Mouse (Mus musculus) stomach, postnatal 0 days (tissue): ENCODE measurements at regions not wholly inside any gene's neighbourhood (a gene's known extent, or its start where the extent isn't known, plus 50 kb on each side); places are given as distances from the start of the nearest gene placed in this dataset.

Experiments
- ATAC-seq: fragments of 200-750 bp; cut with Nextera tagmentation; 2 replicates; pipeline ENCODE4 v1.8.0; 2017; ENCODE audit not compliant: low FRiP score, low TSS enrichment
- DNase-seq: peaks from one replicate; pipeline ENCODE4 v3.0.0-alpha.2; 2016; ENCODE audit warnings: low spot score
- H3K27ac ChIP-seq: fragments of 300-500 bp; sonication (generic); replicated peaks from 2 replicates; pipeline ENCODE4 v1.5.1; 2014; ENCODE audit warnings: mild to moderate bottlenecking, control low read depth
- H3K27me3 ChIP-seq: fragments of 300-500 bp; sonication (generic); 2 replicates; pipeline ENCODE4 v1.6.1; 2014; ENCODE audit warnings: low read length; ENCODE audit not compliant: control insufficient read depth, insufficient read depth
- H3K36me3 ChIP-seq: fragments of 300-500 bp; sonication (generic); 2 replicates; pipeline ENCODE4 v1.6.1; 2014; ENCODE audit warnings: low read length, mixed read lengths; ENCODE audit not compliant: control insufficient read depth, insufficient read depth
- H3K4me1 ChIP-seq: fragments of 300-500 bp; sonication (generic); replicated peaks from 2 replicates; pipeline ENCODE4 v1.6.1; 2014; ENCODE audit warnings: antibody characterized with exemption; ENCODE audit not compliant: control insufficient read depth, insufficient read depth
- H3K4me2 ChIP-seq: fragments of 300-500 bp; sonication (generic); replicated peaks from 2 replicates; pipeline ENCODE4 v1.6.1; 2014; ENCODE audit warnings: low read depth, mild to moderate bottlenecking, control low read depth, moderate library complexity
- H3K4me3 ChIP-seq: fragments of 300-500 bp; sonication (generic); 2 replicates; pipeline ENCODE4 v1.5.1; 2014; ENCODE audit warnings: low read depth, low read length, control low read depth
- H3K9ac ChIP-seq: fragments of 300-500 bp; sonication (generic); 2 replicates; pipeline ENCODE4 v1.6.1; 2014; ENCODE audit warnings: mild to moderate bottlenecking, low read length, control low read depth, mixed read lengths
- H3K9me3 ChIP-seq: fragments of 300-500 bp; sonication (generic); 2 replicates; pipeline ENCODE4 v1.6.1; 2016; ENCODE audit warnings: low read length; ENCODE audit not compliant: control insufficient read depth
- CTCF ChIP-seq: IDR thresholded peaks from 2 replicates; pipeline ENCODE4 v1.5.1; 2016; ENCODE audit warnings: antibody characterized with exemption, low read depth, mild to moderate bottlenecking, moderate library complexity
- EP300 ChIP-seq: optimal IDR thresholded peaks from 2 replicates; pipeline ENCODE3; 2016; ENCODE audit warnings: antibody characterized with exemption
- WGBS: fragments of 180-500 bp; shearing (Covaris S2); extraction: QIAGEN DNeasy Blood & Tissue Kit; methylation state at CpG from one replicate; pipeline ENCODE4 v1.1.7; 2014; 5-methylcytosine and 5-hydroxymethylcytosine counted together

DNA sequence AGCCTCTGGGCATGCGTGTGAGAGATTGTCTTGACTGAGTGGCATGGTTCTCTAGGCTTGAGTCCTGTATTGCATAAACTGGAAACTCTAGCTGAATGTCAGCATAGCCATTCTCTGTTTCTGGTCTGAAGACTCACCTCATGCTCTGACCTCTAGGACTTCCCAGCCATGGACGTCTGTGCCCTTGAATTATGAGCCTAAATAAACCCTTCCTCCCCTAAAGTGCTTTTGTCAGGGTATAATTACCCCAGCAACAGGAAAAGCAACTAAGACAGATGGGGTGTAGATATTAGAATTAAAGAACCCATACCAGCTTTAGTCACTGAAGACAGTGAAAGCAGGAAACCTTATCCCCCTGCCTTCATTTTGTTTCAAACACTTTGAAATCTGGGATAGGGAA lies 253.3 kb downstream of the Tpbg start:
- no peak for TF ChIP-seq EP300
- TF ChIP-seq CTCF: no peak
- Histone ChIP-seq H3K4me3 (no peak overlapping the region), H3K36me3 (no peaks in the 10 kb centered on the region), H3K4me2 (no peak overlapping the region), H3K27me3 (no peaks in the 10 kb centered on the region), H3K4me1 (no peaks in the 10 kb centered on the region), H3K9me3 (no peaks in the 10 kb centered on the region), H3K27ac (no peak overlapping the region), H3K9ac (no peak overlapping the region)
- no peak for ATAC-seq
- 62% methylated on average over 2 of the region's 2 CpGs for WGBS
- no peak for DNase-seq

DNA sequence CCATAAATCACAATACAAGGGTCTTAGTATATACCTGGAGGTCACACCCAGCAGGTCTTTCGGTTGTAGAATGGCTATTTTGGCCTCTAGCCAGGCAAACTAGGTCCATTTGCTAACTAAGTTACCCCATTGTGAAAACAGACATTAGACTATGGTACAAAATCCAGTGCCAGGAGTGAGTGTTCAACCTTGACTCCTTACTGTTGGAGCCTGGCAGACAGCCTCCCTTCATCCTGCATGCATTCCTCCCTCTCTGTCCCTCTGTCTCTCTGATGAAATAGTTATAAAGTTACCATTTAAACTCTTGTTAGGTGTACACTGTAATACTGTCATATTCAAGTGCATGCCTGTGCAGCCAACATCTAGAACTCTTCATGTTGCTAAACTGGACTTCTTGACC lies 254.1 kb downstream of the Tpbg start:
- Histone ChIP-seq H3K9ac (no peak overlapping the region), H3K9me3 (no peaks in the 10 kb centered on the region), H3K27me3 (no peaks in the 10 kb centered on the region), H3K27ac (no peak overlapping the region), H3K36me3 (no peaks in the 10 kb centered on the region), H3K4me3 (no peak overlapping the region), H3K4me1 (no peaks in the 10 kb centered on the region), H3K4me2 (no peak overlapping the region)
- 67% methylated on average over 1 of the region's 1 CpGs for WGBS
- TF ChIP-seq CTCF (no peak), EP300 (no peak)
- DNase-seq: no peak
- ATAC-seq: no peak

DNA sequence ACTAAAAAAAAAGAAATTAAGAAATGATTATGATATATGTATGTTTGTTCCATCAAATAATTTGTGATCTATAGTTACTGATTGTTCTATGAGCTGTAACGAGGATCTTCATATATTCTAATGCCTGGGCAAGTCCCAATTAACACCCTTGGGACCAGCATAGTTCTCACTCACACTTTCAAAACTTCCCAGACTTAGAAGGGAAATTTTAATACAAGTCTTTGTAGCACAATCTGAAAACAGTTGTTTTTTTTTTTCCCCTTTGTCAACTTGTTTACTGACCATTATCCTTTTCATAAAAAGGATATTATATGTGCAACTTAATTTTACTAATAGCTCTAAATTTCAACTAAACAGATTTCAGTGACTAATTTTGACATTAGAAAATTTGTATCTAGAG lies 257.1 kb downstream of the Tpbg start:
- 94% methylated on average over 1 of the region's 1 CpGs for WGBS
- H3K4me3 ChIP-seq: no peak overlapping the region
- no peaks in the 10 kb centered on the region for H3K27me3 ChIP-seq
- H3K9ac ChIP-seq: no peak overlapping the region
- H3K36me3 ChIP-seq: no peaks in the 10 kb centered on the region
- H3K4me2 ChIP-seq: no peak overlapping the region
- TF ChIP-seq EP300: no peak
- TF ChIP-seq CTCF: no peak
- H3K9me3 ChIP-seq: no peaks in the 10 kb centered on the region
- H3K4me1 ChIP-seq: no peaks in the 10 kb centered on the region
- DNase-seq: no peak
- no peak for ATAC-seq
- no peak overlapping the region for H3K27ac ChIP-seq

DNA sequence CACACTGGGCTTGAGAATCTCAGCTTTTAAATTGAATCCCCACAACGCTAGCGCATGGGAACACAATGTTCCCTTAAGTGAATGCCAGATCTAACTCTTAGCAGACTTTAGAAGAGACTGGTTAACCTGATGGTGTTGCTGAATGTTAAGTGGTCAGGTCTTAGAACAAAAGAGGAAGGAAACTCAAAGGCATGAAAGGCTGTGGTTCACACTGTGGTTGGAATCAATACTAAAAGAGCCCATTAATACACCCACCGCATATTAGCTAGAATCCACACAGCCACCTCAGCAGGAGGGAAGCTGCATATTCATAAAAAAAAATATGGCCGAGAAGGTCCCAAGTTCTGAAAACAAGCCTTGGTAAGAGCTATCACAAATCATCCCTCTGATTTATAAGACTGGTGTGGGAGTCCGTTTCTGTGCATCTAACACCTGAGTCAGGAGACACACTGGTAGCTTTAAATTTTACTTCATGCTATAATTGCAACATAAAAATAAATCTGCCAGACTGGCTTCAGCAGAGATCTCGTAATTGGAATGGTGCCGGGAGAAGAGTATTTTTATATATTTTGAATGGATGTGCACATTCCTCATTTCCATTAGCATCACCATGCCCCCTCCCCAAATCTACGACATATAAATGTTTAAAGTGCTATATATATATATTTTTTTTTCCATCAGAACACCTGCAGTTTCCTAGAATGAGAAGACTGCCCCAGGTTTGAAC lies 259.3 kb downstream of the Tpbg start:
- TF ChIP-seq CTCF (no peak), EP300 (no peak)
- H3K27me3 ChIP-seq: no peaks in the 10 kb centered on the region
- no peaks in the 10 kb centered on the region for H3K9me3 ChIP-seq
- H3K36me3 ChIP-seq: no peaks in the 10 kb centered on the region
- H3K4me3 ChIP-seq: no peak overlapping the region
- ATAC-seq: no peak
- no peak overlapping the region for H3K9ac ChIP-seq
- DNase-seq: no peak
- 85% methylated on average over 8 of the region's 8 CpGs for WGBS
- no peak overlapping the region for H3K27ac ChIP-seq
- H3K4me1 ChIP-seq: no peaks in the 10 kb centered on the region
- H3K4me2 ChIP-seq: no peak overlapping the region

DNA sequence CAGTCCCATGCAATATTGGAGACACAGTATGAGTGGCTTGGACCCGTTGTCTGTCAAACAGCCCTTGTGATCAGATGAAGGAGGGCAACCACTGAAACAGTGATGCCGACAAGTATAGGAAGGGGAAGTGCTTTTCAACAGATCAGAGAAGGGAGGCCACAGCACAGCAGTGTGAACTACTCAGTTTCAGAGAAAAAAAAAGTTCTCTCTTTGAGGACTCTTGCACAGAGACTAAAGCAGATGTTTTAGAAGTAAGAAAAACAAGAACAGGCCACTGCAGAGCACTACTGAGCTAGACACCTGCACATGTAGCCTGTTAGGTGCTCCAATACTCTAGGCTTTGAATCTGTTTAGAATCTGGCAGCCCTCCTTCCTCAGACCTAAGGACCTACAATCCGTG lies 261.4 kb downstream of the Tpbg start:
- no peak overlapping the region for H3K4me3 ChIP-seq
- no peaks in the 10 kb centered on the region for H3K27me3 ChIP-seq
- WGBS: 74% methylated on average over 3 of the region's 3 CpGs
- no peaks in the 10 kb centered on the region for H3K9me3 ChIP-seq
- H3K27ac ChIP-seq: no peak overlapping the region
- H3K4me1 ChIP-seq: no peaks in the 10 kb centered on the region
- no peak for ATAC-seq
- H3K36me3 ChIP-seq: no peaks in the 10 kb centered on the region
- no peak overlapping the region for H3K9ac ChIP-seq
- TF ChIP-seq CTCF: no peak
- TF ChIP-seq EP300: no peak
- no peak for DNase-seq
- H3K4me2 ChIP-seq: no peak overlapping the region

DNA sequence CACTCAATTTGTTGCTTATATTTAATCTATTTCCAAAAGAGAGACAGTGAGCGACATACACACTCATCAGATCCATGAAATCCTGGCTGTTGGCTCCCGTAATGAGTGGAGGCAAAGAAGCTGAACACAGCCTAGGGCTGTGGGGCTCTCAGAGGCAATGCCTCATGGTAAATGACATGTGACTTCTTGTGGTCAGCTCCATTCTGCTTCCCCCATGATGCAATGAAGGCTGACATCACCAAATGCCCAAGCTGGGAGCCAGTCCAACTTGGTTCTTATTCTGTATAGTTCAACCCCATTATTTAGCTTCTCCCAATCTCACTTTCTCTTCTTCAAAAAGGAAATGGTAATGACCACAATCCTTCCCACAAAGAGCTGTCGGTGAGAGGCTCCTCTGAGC lies 262.5 kb downstream of the Tpbg start:
- H3K4me3 ChIP-seq: no peak overlapping the region
- WGBS: 88% methylated on average over 3 of the region's 3 CpGs
- no peak for DNase-seq
- H3K27ac ChIP-seq: no peak overlapping the region
- no peak for ATAC-seq
- H3K9me3 ChIP-seq: no peaks in the 10 kb centered on the region
- no peaks in the 10 kb centered on the region for H3K4me1 ChIP-seq
- TF ChIP-seq CTCF (no peak), EP300 (no peak)
- H3K36me3 ChIP-seq: no peaks in the 10 kb centered on the region
- no peak overlapping the region for H3K4me2 ChIP-seq
- no peak overlapping the region for H3K9ac ChIP-seq
- H3K27me3 ChIP-seq: no peaks in the 10 kb centered on the region
